Mouse (Mus musculus) hindbrain, postnatal 0 days (tissue): Measurements from ENCODE around the gene Sirt6. TPM values are rescaled to one million over a fixed set of nuclear protein-coding genes. Genes with fewer than 3 reads are reported as not detected.

Experiments
- ATAC-seq: fragments of 200-750 bp; cut with Nextera tagmentation; 2 replicates; pipeline ENCODE4 v1.8.0; 2017; ENCODE audit warnings: mild to moderate bottlenecking, moderate TSS enrichment, moderate library complexity
- DNase-seq: peaks from one replicate; pipeline ENCODE4 v3.0.0-alpha.2; 2015; ENCODE audit warnings: low spot score
- H3K27ac ChIP-seq: fragments of 300-500 bp; sonication (generic); 2 replicates; pipeline ENCODE4 v1.5.1; 2014; ENCODE audit warnings: mild to moderate bottlenecking
- H3K27me3 ChIP-seq: fragments of 300-500 bp; sonication (generic); 2 replicates; pipeline ENCODE4 v1.6.1; 2014; ENCODE audit warnings: low read length, mixed read lengths; ENCODE audit not compliant: insufficient read depth
- H3K36me3 ChIP-seq: fragments of 300-500 bp; sonication (generic); 2 replicates; pipeline ENCODE4 v1.6.1; 2014; ENCODE audit warnings: low read length, mixed read lengths; ENCODE audit not compliant: insufficient read depth
- H3K4me1 ChIP-seq: fragments of 300-500 bp; sonication (generic); 2 replicates; pipeline ENCODE4 v1.6.1; 2014; ENCODE audit warnings: antibody characterized with exemption, low read length, mixed read lengths; ENCODE audit not compliant: insufficient read depth
- H3K4me2 ChIP-seq: fragments of 300-500 bp; sonication (generic); 2 replicates; pipeline ENCODE4 v1.6.1; 2014; ENCODE audit warnings: low read depth, mild to moderate bottlenecking, low read length, moderate library complexity, mixed read lengths
- H3K4me3 ChIP-seq: fragments of 300-500 bp; sonication (generic); 2 replicates; pipeline ENCODE4 v1.5.1; 2014; ENCODE audit warnings: low read length
- H3K9ac ChIP-seq: fragments of 300-500 bp; sonication (generic); replicated peaks from 2 replicates; pipeline ENCODE4 v1.6.1; 2014; ENCODE audit warnings: mild to moderate bottlenecking, low read length, moderate library complexity, mixed read lengths
- H3K9me3 ChIP-seq: fragments of 300-500 bp; sonication (generic); 2 replicates; pipeline ENCODE4 v1.6.1; 2016; ENCODE audit warnings: low read length, mixed read lengths
- CTCF ChIP-seq: IDR thresholded peaks from 2 replicates; pipeline ENCODE4 v1.5.1; 2016; ENCODE audit warnings: antibody characterized with exemption, control low read depth, low read depth
- WGBS: fragments of 180-500 bp; shearing (Covaris S2); extraction: QIAGEN DNeasy Blood & Tissue Kit; methylation state at CpG from one replicate; pipeline ENCODE4 v1.1.7; 2014; 5-methylcytosine and 5-hydroxymethylcytosine counted together
- polyA plus RNA-seq: library from polyadenylated mRNA; unstranded; fragments of >200 nt; fragmentation: Nextera tagmentation; extraction: Ambion mirVana; gene quantifications from 2 replicates; pipeline ENCODE4 v1.2.1, GENCODE M21; 2015
- total RNA-seq: library from RNA; depleted of rRNA; stranded (reverse); fragments of >200 nt; gene quantifications from 2 replicates; pipeline ENCODE4 v1.2.3, GENCODE M21; 2014

Sirt6 gene
- total and polyA plus RNA-seq, 2 experiments from 2014 or later: 31.5 to 39.0 TPM

- Histone ChIP-seq H3K4me2 (peak overlapping the region; percentile 56), H3K27me3 (no peaks in the 10 kb centered on the region), H3K9me3 (no peaks in the 10 kb centered on the region), H3K9ac (peak overlapping the region; percentile 10), H3K36me3 (no peaks in the 10 kb centered on the region), H3K27ac (peak overlapping the region; percentile 81), H3K4me3 (peak overlapping the region; percentile 40), H3K4me1 (peaks cover 11% of the 10 kb centered on the region)
- WGBS: 3% methylated on average over 14 of the region's 14 CpGs
- ATAC-seq: peak; percentile 1; the same call in 1 of the 2 replicates
- no peak for TF ChIP-seq CTCF
- DNase-seq: no peak
Observed at GRCm38 (mm10) chr10:81605666-81605973, 22.0 kb downstream of the Sirt6 start.

GRCm38 (mm10) chr10:81604968-81605665 lies 22.5 kb downstream of the Sirt6 start:
- WGBS: 18% methylated on average over 29 of the region's 29 CpGs
- peak; percentile 30 for ATAC-seq
- Histone ChIP-seq H3K4me2 (peak overlapping the region; percentile 56), H3K4me3 (peak overlapping the region; percentile 40), H3K27ac (peak overlapping the region; percentile 81), H3K4me1 (peaks cover 13% of the 10 kb centered on the region), H3K9me3 (no peaks in the 10 kb centered on the region), H3K27me3 (no peaks in the 10 kb centered on the region), H3K9ac (peak overlapping the region; percentile 10), H3K36me3 (no peaks in the 10 kb centered on the region)
- peak; percentile 92 for TF ChIP-seq CTCF
- peak; percentile 96 for DNase-seq

GRCm38 (mm10) chr10:81604019-81604967 lies 23.3 kb downstream of the Sirt6 start:
- Histone ChIP-seq H3K27ac (peak overlapping the region; percentile 81; the same call in 1 of the 2 replicates), H3K36me3 (no peaks in the 10 kb centered on the region), H3K27me3 (no peaks in the 10 kb centered on the region), H3K4me3 (0 out of 2 replicates have a peak overlapping the region, but pooled peaks have one; percentile 7), H3K9ac (no peak overlapping the region), H3K4me2 (peak overlapping the region; percentile 56), H3K9me3 (no peaks in the 10 kb centered on the region), H3K4me1 (peaks cover 13% of the 10 kb centered on the region)
- 78% methylated on average over 12 of the region's 12 CpGs for WGBS
- no peak for TF ChIP-seq CTCF
- DNase-seq (no peak), ATAC-seq (no peak)

- ATAC-seq: no peak
- Histone ChIP-seq H3K9me3 (no peaks in the 10 kb centered on the region), H3K27ac (no peak overlapping the region), H3K36me3 (no peaks in the 10 kb centered on the region), H3K4me1 (peaks cover 13% of the 10 kb centered on the region), H3K4me2 (no peak overlapping the region), H3K4me3 (no peak overlapping the region), H3K27me3 (no peaks in the 10 kb centered on the region), H3K9ac (no peak overlapping the region)
- WGBS: 10% methylated on average over 4 of the region's 4 CpGs
- TF ChIP-seq CTCF: peak; percentile 83
- peak; percentile 84 for DNase-seq
Observed at GRCm38 (mm10) chr10:81602741-81603151, 24.9 kb downstream of the Sirt6 start.

- DNase-seq (no peak), ATAC-seq (no peak)
- H3K27ac ChIP-seq: no peak overlapping the region
- H3K4me2 ChIP-seq: peak overlapping the region; percentile 61
- peaks cover 17% of the 10 kb centered on the region for H3K4me1 ChIP-seq
- no peaks in the 10 kb centered on the region for H3K27me3 ChIP-seq
- no peaks in the 10 kb centered on the region for H3K9me3 ChIP-seq
- WGBS: 22% methylated on average over 7 of the region's 7 CpGs
- TF ChIP-seq CTCF: no peak
- peak overlapping the region; percentile 21; the same call in 1 of the 2 replicates for H3K4me3 ChIP-seq
- no peaks in the 10 kb centered on the region for H3K36me3 ChIP-seq
- H3K9ac ChIP-seq: 0 out of 2 replicates have a peak overlapping the region, but pooled peaks have one; percentile 24
Observed at GRCm38 (mm10) chr10:81601396-81601905, 26.1 kb downstream of the Sirt6 start.

- Histone ChIP-seq H3K9me3 (no peaks in the 10 kb centered on the region), H3K4me3 (peak within 1 kb of the TSS; percentile 21), H3K36me3 (no peaks in the 10 kb centered on the region), H3K9ac (0 out of 2 replicates have a peak within 1 kb of the TSS, but pooled peaks have one; percentile 24), H3K27me3 (no peaks in the 10 kb centered on the region), H3K4me1 (peaks cover 23% of the 10 kb centered on the region), H3K27ac (no peak within 1 kb of the TSS), H3K4me2 (peak within 1 kb of the TSS; percentile 61)
- DNase-seq: peak; percentile 97
- peak; percentile 82 for ATAC-seq
- WGBS: under 1% methylated on average over 28 of the region's 28 CpGs
- no peak for TF ChIP-seq CTCF
Observed at GRCm38 (mm10) chr10:81600738-81601203, 26.8 kb downstream of the Sirt6 start, which contains the start of gene Tle6. Gene Tle6 (minus strand): TSS chr10:81601073.
